Mouse (Mus musculus): ENCODE results near the gene Naa35. TPM values are rescaled to one million over a fixed set of nuclear protein-coding genes. Genes with fewer than 3 reads are reported as not detected.
A peak's percentile ranks its signal among the peaks of the same experiment; 100 is the strongest.
"Not testable (repeated sequence)": the region's sequence is repeated elsewhere in the genome, so short reads cannot be mapped to it uniquely, and the experiment has no call there.

Naa35 gene
- polyA plus RNA-seq, 2 experiments = 12.6 to 27.1 TPM

DNA sequence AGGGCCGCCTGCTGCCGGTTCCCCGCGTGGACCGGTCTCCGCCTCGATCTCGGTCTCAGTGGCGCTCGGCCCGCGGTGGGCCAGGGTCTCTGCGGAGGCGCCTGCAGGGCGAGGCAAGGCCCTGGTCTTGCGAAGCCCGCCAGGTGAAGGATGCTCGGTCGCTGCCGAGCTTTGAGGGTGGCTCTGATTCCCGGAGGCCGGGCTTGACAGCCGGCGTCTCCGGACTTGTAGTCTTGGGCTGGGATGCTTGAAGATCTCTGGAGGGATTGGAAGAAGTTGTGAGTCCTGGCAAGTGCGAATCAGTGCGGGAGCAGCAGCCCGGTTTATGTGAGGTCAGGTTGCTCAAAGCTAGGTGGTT is 568 bp downstream of the Naa35 start:
- H3K27ac ChIP-seq = peak overlapping the region; percentile 57
- no peaks in the 10 kb centered on the region for H3K9me3 ChIP-seq (ENCODE audit: control insufficient read depth, low read length)
- peak overlapping the region; percentile 84 to 90 for H3K4me3 ChIP-seq (ENCODE audit: insufficient read depth in 1 of 2, low read depth in 2 of 2, low read length in 2 of 2)
- ATAC-seq (ENCODE audit: insufficient read depth) (no peak), DNase-seq (ENCODE audit: low read depth in 3 of 3, low spot score in 3 of 3) (peak in 2 of 3 experiments; percentile 19 to 32)
- H3K9ac ChIP-seq (replicated peaks) = peak overlapping the region; percentile 87
- H3K36me3 ChIP-seq (replicated peaks; ENCODE audit: control insufficient read depth, insufficient read depth, low read depth) = peaks cover under 1% of the 10 kb centered on the region
- H3K4me2 ChIP-seq (ENCODE audit: low read depth) = peak overlapping the region; percentile 100
- no peaks in the 10 kb centered on the region for H3K27me3 ChIP-seq (ENCODE audit: control insufficient read depth, insufficient read depth, low read length)
- no peak for TF ChIP-seq EP300 (IDR thresholded peaks at IDR 0.05; ENCODE audit: low read depth)
- no peak for TF ChIP-seq CTCF (IDR thresholded peaks at IDR 0.05; ENCODE audit: low read depth)
- under 1% methylated on average over 28 of the region's 28 CpGs for WGBS (ENCODE audit: insufficient replicate concordance)
- H3K4me1 ChIP-seq (replicated peaks; ENCODE audit: control insufficient read depth in 2 of 2, insufficient read depth in 2 of 2, low read length in 1 of 2) = peaks cover 11 to 28% of the 10 kb centered on the region in 2 experiments

DNA sequence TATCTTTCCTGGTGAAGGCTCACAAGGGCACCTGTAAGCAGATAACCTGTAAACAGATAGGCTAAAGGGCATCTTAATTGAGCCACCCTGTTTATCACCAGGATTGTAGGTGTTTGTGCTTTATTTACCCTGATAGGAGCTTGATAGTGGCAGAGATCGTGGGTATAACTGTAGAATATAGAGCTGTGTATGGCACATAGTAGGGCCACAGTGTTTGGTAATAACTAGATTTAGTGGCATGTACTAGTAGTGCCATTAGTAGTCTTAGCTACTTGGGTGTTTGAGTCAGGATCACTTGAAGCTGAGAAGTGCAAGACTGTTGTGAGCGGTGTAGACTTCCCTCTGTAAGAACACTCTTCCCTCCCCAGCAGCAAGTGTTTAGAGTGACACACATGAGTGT is 2.1 kb downstream of the Naa35 start:
- no peak overlapping the region for H3K27ac ChIP-seq
- H3K27me3 ChIP-seq (ENCODE audit: control insufficient read depth, insufficient read depth, low read length) = no peaks in the 10 kb centered on the region
- peak overlapping the region; percentile 100 for H3K4me2 ChIP-seq (ENCODE audit: low read depth)
- ATAC-seq (ENCODE audit: insufficient read depth) = no peak
- 71% methylated on average over 2 of the region's 2 CpGs for WGBS (ENCODE audit: insufficient replicate concordance)
- H3K9ac ChIP-seq (replicated peaks) = no peak overlapping the region
- H3K4me1 ChIP-seq (replicated peaks; ENCODE audit: control insufficient read depth in 2 of 2, insufficient read depth in 2 of 2, low read length in 1 of 2) = peaks cover 11 to 28% of the 10 kb centered on the region in 2 experiments
- no peak for DNase-seq (ENCODE audit: low read depth in 3 of 3, low spot score in 3 of 3)
- H3K36me3 ChIP-seq (replicated peaks; ENCODE audit: control insufficient read depth, insufficient read depth, low read depth) = peaks cover 7% of the 10 kb centered on the region
- no peaks in the 10 kb centered on the region for H3K9me3 ChIP-seq (ENCODE audit: control insufficient read depth, low read length)
- H3K4me3 ChIP-seq (ENCODE audit: insufficient read depth in 1 of 2, low read depth in 2 of 2, low read length in 2 of 2) = no peak overlapping the region
- TF ChIP-seq CTCF (IDR thresholded peaks at IDR 0.05; ENCODE audit: low read depth) (no peak), EP300 (IDR thresholded peaks at IDR 0.05; ENCODE audit: low read depth) (no peak)

DNA sequence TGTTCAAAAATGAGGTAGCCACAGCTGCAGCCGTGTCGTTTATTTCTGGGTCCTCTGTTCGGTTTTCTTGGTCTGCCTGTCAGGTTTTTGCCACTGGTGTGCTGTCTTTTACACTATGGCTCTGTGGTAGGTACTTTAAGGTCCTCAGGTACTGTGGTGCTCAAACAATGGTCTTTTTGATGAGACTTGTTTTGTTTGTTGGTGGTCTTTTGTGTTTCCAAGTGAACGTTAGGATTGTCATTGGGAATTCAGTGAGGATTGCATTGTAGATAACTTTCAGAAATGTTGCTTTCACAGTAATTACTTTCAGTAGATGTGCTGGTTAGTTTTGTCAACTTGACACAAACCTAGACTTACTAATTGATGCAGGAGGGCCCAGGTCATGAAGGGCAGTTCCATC is 4.6 kb downstream of the Naa35 start:
- peaks cover 7% of the 10 kb centered on the region for H3K36me3 ChIP-seq (replicated peaks; ENCODE audit: control insufficient read depth, insufficient read depth, low read depth)
- H3K27ac ChIP-seq = no peak overlapping the region
- no peak overlapping the region for H3K4me2 ChIP-seq (ENCODE audit: low read depth)
- TF ChIP-seq EP300 (IDR thresholded peaks at IDR 0.05; ENCODE audit: low read depth) = no peak
- no peak for TF ChIP-seq CTCF (IDR thresholded peaks at IDR 0.05; ENCODE audit: low read depth)
- H3K9ac ChIP-seq (replicated peaks) = no peak overlapping the region
- H3K4me3 ChIP-seq (ENCODE audit: insufficient read depth in 1 of 2, low read depth in 2 of 2, low read length in 2 of 2) = no peak overlapping the region
- no peaks in the 10 kb centered on the region for H3K9me3 ChIP-seq (ENCODE audit: control insufficient read depth, low read length)
- ATAC-seq (ENCODE audit: insufficient read depth) (no peak), DNase-seq (ENCODE audit: low read depth in 3 of 3, low spot score in 3 of 3) (no peak)
- WGBS (ENCODE audit: insufficient replicate concordance) = 81% methylated on average over 4 of the region's 4 CpGs
- H3K27me3 ChIP-seq (ENCODE audit: control insufficient read depth, insufficient read depth, low read length) = no peaks in the 10 kb centered on the region
- peaks cover 8 to 29% of the 10 kb centered on the region in 2 experiments for H3K4me1 ChIP-seq (replicated peaks; ENCODE audit: control insufficient read depth in 2 of 2, insufficient read depth in 2 of 2, low read length in 1 of 2)

DNA sequence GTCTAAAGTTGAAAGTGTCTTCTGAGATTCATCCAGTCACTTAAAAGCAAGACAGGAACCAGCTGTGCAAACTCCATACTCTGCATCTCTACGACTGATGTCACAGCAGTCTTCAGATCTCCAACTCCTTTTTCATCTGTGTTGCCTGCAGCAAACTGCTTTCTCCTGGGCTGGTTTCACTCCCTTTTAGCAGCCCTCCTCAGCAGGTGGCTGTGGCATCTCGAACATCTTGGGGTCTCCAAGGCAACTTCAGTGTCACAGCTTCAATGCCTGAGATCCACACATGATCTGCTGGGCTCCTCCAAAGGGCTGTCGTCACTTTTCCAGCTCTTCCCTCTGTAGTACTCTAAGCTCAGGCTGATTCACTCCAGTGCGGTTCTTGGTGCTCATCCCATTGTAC is 5.6 kb downstream of the Naa35 start:
- no peak for DNase-seq (ENCODE audit: low read depth in 3 of 3, low spot score in 3 of 3)
- 74% methylated on average over 4 of the region's 4 CpGs for WGBS (ENCODE audit: insufficient replicate concordance)
- Histone ChIP-seq H3K36me3 (replicated peaks; ENCODE audit: control insufficient read depth, insufficient read depth, low read depth) (peaks cover 7% of the 10 kb centered on the region), H3K27me3 (ENCODE audit: control insufficient read depth, insufficient read depth, low read length) (no peaks in the 10 kb centered on the region), H3K4me3 (ENCODE audit: insufficient read depth in 1 of 2, low read depth in 2 of 2, low read length in 2 of 2) (no peak overlapping the region), H3K27ac (no peak overlapping the region), H3K9me3 (ENCODE audit: control insufficient read depth, low read length) (no peaks in the 10 kb centered on the region), H3K9ac (replicated peaks) (no peak overlapping the region), H3K4me2 (ENCODE audit: low read depth) (no peak overlapping the region), H3K4me1 (replicated peaks; ENCODE audit: control insufficient read depth in 2 of 2, insufficient read depth in 2 of 2, low read length in 1 of 2) (peaks cover 8 to 29% of the 10 kb centered on the region in 2 experiments)
- no peak for ATAC-seq (ENCODE audit: insufficient read depth)
- TF ChIP-seq EP300 (IDR thresholded peaks at IDR 0.05; ENCODE audit: low read depth) (no peak), CTCF (IDR thresholded peaks at IDR 0.05; ENCODE audit: low read depth) (no peak)

DNA sequence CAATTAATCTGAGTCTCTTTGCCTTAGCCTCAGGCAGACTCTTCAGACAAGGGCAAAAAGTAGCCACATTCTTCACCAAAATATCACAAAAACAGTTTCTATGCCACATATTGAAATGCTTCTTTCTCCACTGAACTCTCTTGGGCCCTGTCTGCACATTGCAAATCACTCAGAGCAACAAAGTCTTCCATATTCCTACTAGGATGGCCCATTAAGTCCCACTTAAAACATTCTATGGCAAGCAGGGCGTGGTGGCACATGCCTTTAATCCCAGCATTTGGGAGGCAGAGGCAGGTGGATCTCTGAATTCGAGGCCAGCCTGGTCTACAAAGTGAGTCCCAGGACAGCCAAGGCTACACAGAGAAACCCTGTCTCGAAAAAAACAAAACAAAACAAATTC is 7.0 kb downstream of the Naa35 start:
- peaks cover 5 to 18% of the 10 kb centered on the region in 2 experiments for H3K4me1 ChIP-seq (replicated peaks; ENCODE audit: control insufficient read depth in 2 of 2, insufficient read depth in 2 of 2, low read length in 1 of 2)
- DNase-seq (ENCODE audit: low read depth in 3 of 3, low spot score in 3 of 3); H3K27me3 ChIP-seq (ENCODE audit: control insufficient read depth, insufficient read depth, low read length); H3K27ac ChIP-seq; H3K4me2 ChIP-seq (ENCODE audit: low read depth); H3K9ac ChIP-seq (replicated peaks); H3K4me3 ChIP-seq (ENCODE audit: insufficient read depth in 1 of 2, low read depth in 2 of 2, low read length in 2 of 2); ATAC-seq (ENCODE audit: insufficient read depth); H3K36me3 ChIP-seq (replicated peaks; ENCODE audit: control insufficient read depth, insufficient read depth, low read depth); H3K9me3 ChIP-seq (ENCODE audit: control insufficient read depth, low read length): not testable (repeated sequence)
- 61% methylated on average over 3 of the region's 3 CpGs for WGBS (ENCODE audit: insufficient replicate concordance)
